Mouse (Mus musculus): ENCODE data around the gene Efcab3. TPM values are rescaled to one million over a fixed set of nuclear protein-coding genes. Genes with fewer than 3 reads are reported as not detected.
"Not testable (repeated sequence)": the region's sequence is repeated elsewhere in the genome, so short reads cannot be mapped to it uniquely, and the experiment has no call there.

Gene Efcab3
- polyA plus RNA-seq, 1 experiment from 2014 or later, result not detected

DNA sequence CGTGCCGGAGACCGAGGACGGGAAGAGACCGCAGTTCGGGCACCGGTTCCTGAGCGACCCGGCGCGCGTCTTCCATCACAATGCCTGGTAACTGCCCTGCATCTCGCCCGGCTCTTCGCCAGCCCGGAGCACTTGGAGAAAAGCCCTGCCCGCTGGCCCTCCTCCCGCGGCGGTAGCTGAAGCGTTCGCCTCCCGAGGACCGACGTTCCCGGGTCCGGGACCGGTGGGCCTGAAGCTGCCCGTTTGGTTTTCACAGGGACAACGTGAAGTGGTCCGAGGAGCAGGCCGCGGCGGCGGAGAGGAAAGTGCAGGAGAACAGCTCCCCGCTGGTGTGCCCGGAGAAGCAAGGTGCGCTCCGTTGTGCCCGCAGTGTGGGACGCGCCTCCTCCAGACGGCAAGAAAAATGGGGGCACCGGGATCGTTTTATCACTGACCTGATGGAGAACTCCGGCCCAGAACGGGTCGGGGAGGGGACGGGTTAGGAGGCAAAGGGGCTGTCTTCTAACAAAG lies 63.2 kb downstream of the Efcab3 start:
- WGBS, result under 1% methylated on average over 49 of the region's 49 CpGs
- DNase-seq (ENCODE audit: low spot score), result no peak

GRCm38 (mm10) chr11:105135692-105136091 lies 72.3 kb downstream of the Efcab3 start:
- WGBS, result 96% methylated on average over 7 of the region's 7 CpGs
- Histone ChIP-seq H3K4me3 (no peak overlapping the region), H3K4me1 (no peaks in the 10 kb centered on the region), H3K9me3 (replicated peaks) (no peaks in the 10 kb centered on the region), H3K36me3 (peaks cover 100% of the 10 kb centered on the region), H3K27me3 (ENCODE audit: low read depth, poor library complexity, severe bottlenecking) (no peaks in the 10 kb centered on the region), H3K27ac (replicated peaks) (no peak overlapping the region)
- no peak for DNase-seq (ENCODE audit: low spot score)

More for the DNA sequence above, 63.2 kb downstream of the Efcab3 start:
- H3K4me1 ChIP-seq, result peaks cover 13% of the 10 kb centered on the region
- H3K4me3 ChIP-seq, result peak overlapping the region; percentile 99
- H3K36me3 ChIP-seq, result peaks cover 30% of the 10 kb centered on the region
- no peaks in the 10 kb centered on the region for H3K27me3 ChIP-seq (ENCODE audit: low read depth, poor library complexity, severe bottlenecking)
- no peaks in the 10 kb centered on the region for H3K9me3 ChIP-seq (replicated peaks)
- peak overlapping the region; percentile 79 for H3K27ac ChIP-seq (replicated peaks)

DNA sequence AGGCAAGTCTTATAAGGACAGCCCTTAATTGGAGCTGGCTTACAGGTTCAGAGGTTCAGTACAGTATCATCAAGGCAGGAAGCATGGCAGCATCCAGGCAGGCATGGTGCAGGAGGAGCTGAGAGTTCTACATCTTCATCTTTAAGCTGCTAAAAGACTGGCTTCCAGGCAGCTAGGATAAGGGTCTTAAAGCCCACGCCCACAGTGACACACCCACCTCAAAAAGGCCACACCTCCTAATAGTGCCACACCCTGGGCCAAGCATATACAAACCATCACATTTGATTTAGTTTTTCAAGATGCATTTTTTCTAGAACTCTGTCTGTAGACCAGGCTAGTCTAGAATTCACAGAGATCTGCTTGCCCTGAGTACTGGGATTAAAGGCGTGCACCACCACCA lies 73.9 kb downstream of the Efcab3 start:
- not testable (repeated sequence) for H3K9me3 ChIP-seq (replicated peaks); DNase-seq (ENCODE audit: low spot score); H3K27me3 ChIP-seq (ENCODE audit: low read depth, poor library complexity, severe bottlenecking); H3K27ac ChIP-seq (replicated peaks); H3K4me1 ChIP-seq; H3K4me3 ChIP-seq
- peaks cover 98% of the 10 kb centered on the region for H3K36me3 ChIP-seq
- WGBS, result 95% methylated on average over 2 of the region's 2 CpGs

- not testable (repeated sequence) for H3K27me3 ChIP-seq (ENCODE audit: low read depth, poor library complexity, severe bottlenecking); H3K9me3 ChIP-seq (replicated peaks); H3K27ac ChIP-seq (replicated peaks); H3K4me3 ChIP-seq; H3K4me1 ChIP-seq; DNase-seq (ENCODE audit: low spot score)
- 95% methylated on average over 7 of the region's 8 CpGs for WGBS
- peaks cover 66% of the 10 kb centered on the region for H3K36me3 ChIP-seq
Observed at GRCm38 (mm10) chr11:105140512-105140911, 77.1 kb downstream of the Efcab3 start.

GRCm38 (mm10) chr11:105141115-105141514 lies 77.7 kb downstream of the Efcab3 start:
- peaks cover 60% of the 10 kb centered on the region for H3K36me3 ChIP-seq
- no peaks in the 10 kb centered on the region for H3K4me1 ChIP-seq
- no peaks in the 10 kb centered on the region for H3K9me3 ChIP-seq (replicated peaks)
- no peak overlapping the region for H3K27ac ChIP-seq (replicated peaks)
- no peak for DNase-seq (ENCODE audit: low spot score)
- 95% methylated on average over 5 of the region's 5 CpGs for WGBS
- no peaks in the 10 kb centered on the region for H3K27me3 ChIP-seq (ENCODE audit: low read depth, poor library complexity, severe bottlenecking)
- H3K4me3 ChIP-seq, result no peak overlapping the region

GRCm38 (mm10) chr11:105143564-105143963 lies 80.2 kb downstream of the Efcab3 start:
- H3K27ac ChIP-seq (replicated peaks), result no peak overlapping the region
- no peaks in the 10 kb centered on the region for H3K9me3 ChIP-seq (replicated peaks)
- no peak overlapping the region for H3K4me3 ChIP-seq
- H3K27me3 ChIP-seq (ENCODE audit: low read depth, poor library complexity, severe bottlenecking), result no peaks in the 10 kb centered on the region
- DNase-seq (ENCODE audit: low spot score), result no peak
- H3K36me3 ChIP-seq, result peaks cover 36% of the 10 kb centered on the region
- no peaks in the 10 kb centered on the region for H3K4me1 ChIP-seq

DNA sequence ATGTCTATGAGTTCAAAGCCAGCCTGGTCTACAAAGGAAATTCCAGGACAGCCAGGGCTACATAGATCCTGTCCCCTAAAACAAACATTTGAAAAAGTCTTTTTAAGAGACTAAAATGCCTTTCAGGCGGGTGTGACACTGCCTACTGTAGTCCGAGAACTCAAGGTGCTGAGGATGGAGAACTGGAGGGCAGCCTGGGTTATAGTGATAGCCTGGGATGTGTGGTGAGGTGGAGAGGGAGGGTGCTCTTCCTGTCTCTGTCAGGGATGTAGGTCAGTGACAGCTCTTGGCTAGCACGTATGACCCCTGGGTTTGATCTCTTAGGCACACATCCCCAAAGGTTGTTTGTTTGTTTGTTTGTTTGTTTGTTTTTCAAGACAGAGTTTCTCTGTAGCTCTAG lies 80.7 kb downstream of the Efcab3 start:
- Histone ChIP-seq H3K27ac (replicated peaks) (no peak overlapping the region), H3K4me3 (no peak overlapping the region), H3K4me1 (no peaks in the 10 kb centered on the region), H3K9me3 (replicated peaks) (no peaks in the 10 kb centered on the region), H3K27me3 (ENCODE audit: low read depth, poor library complexity, severe bottlenecking) (no peaks in the 10 kb centered on the region), H3K36me3 (peaks cover 30% of the 10 kb centered on the region)
- WGBS, result 86% methylated on average over 3 of the region's 3 CpGs
- DNase-seq (ENCODE audit: low spot score), result no peak

GRCm38 (mm10) chr11:105144508-105145210 lies 81.3 kb downstream of the Efcab3 start:
- Histone ChIP-seq H3K27ac (replicated peaks) (no peak overlapping the region), H3K27me3 (ENCODE audit: low read depth, poor library complexity, severe bottlenecking) (no peaks in the 10 kb centered on the region), H3K4me3 (no peak overlapping the region), H3K9me3 (replicated peaks) (no peaks in the 10 kb centered on the region), H3K4me1 (no peaks in the 10 kb centered on the region), H3K36me3 (peaks cover 25% of the 10 kb centered on the region)
- WGBS, result 87% methylated on average over 11 of the region's 11 CpGs
- DNase-seq (ENCODE audit: low spot score), result no peak

GRCm38 (mm10) chr11:105145211-105145610 lies 81.8 kb downstream of the Efcab3 start:
- Histone ChIP-seq H3K27ac (replicated peaks) (no peak overlapping the region), H3K27me3 (ENCODE audit: low read depth, poor library complexity, severe bottlenecking) (no peaks in the 10 kb centered on the region), H3K36me3 (peaks cover 19% of the 10 kb centered on the region), H3K9me3 (replicated peaks) (no peaks in the 10 kb centered on the region), H3K4me1 (no peaks in the 10 kb centered on the region), H3K4me3 (no peak overlapping the region)
- WGBS, result 91% methylated on average over 10 of the region's 10 CpGs
- DNase-seq (ENCODE audit: low spot score), result no peak

DNA sequence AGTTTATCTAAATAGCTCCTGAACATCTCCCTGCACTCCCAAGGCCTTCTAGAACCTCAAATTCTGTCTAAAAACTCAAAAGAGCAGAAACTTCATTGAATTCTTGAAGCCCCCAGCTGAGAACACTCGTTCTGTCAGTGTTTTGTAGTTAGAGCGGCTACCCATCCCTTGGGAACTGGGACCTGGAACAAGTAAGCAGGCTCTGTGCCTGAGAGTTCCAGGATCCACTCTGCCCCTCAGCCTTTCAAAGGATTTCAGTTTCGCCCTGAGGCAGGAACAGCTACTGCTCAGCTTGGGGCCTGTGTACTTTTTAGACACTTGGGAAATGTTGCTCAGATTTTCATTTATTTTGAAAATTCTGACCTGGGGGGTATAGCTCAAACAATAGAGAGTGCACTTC lies 83.2 kb downstream of the Efcab3 start, which contains the start of gene Gm10842:
Gene Gm10842 (plus strand): TSS at position 301 of the 400 bp plus-strand sequence.
- peaks cover 6% of the 10 kb centered on the region for H3K4me1 ChIP-seq
- no peaks in the 10 kb centered on the region for H3K9me3 ChIP-seq (replicated peaks)
- peaks cover 7% of the 10 kb centered on the region; the same call in 1 of the 2 replicates for H3K36me3 ChIP-seq
- H3K4me3 ChIP-seq, result no peak within 1 kb of the TSS
- peaks cover 12% of the 10 kb centered on the region for H3K27me3 ChIP-seq (ENCODE audit: low read depth, poor library complexity, severe bottlenecking)
- H3K27ac ChIP-seq (replicated peaks), result no peak within 1 kb of the TSS
- WGBS, result 81% methylated on average over 3 of the region's 3 CpGs
- DNase-seq (ENCODE audit: low spot score), result no peak

DNA sequence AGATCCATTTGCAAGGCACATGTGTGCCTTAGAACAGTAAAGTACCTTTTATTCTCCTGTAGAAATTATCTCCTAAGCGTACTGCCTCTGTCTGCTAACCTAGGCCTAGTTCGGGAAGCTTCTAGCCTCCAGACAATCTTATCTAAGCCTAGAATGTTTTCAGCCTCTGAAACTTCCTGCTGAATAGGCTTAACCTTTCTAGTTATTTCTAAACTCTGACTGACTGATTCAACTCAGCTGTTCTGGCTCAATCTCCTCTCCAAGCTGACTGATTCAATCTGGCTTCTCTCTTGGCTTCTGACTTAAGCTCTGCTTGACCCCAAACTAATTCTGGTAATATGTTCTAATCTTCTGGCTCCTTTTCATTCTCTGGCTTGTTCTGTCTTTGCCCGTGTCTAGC lies 86.0 kb downstream of the Efcab3 start:
- H3K4me1 ChIP-seq, result peaks cover 28% of the 10 kb centered on the region
- H3K27me3 ChIP-seq (ENCODE audit: low read depth, poor library complexity, severe bottlenecking), result peaks cover 14% of the 10 kb centered on the region
- H3K4me3 ChIP-seq, result no peak overlapping the region
- H3K9me3 ChIP-seq (replicated peaks), result no peaks in the 10 kb centered on the region
- 78% methylated on average over 3 of the region's 3 CpGs for WGBS
- H3K36me3 ChIP-seq, result no peaks in the 10 kb centered on the region
- DNase-seq (ENCODE audit: low spot score), result no peak
- H3K27ac ChIP-seq (replicated peaks), result no peak overlapping the region

GRCm38 (mm10) chr11:105149766-105150165 lies 86.4 kb downstream of the Efcab3 start:
- Histone ChIP-seq H3K27ac (replicated peaks) (no peak overlapping the region), H3K27me3 (ENCODE audit: low read depth, poor library complexity, severe bottlenecking) (peaks cover 14% of the 10 kb centered on the region), H3K4me3 (no peak overlapping the region), H3K9me3 (replicated peaks) (no peaks in the 10 kb centered on the region), H3K36me3 (no peaks in the 10 kb centered on the region), H3K4me1 (peaks cover 28% of the 10 kb centered on the region)
- DNase-seq (ENCODE audit: low spot score), result no peak
- WGBS, result 81% methylated on average over 1 of the region's 1 CpGs

DNA sequence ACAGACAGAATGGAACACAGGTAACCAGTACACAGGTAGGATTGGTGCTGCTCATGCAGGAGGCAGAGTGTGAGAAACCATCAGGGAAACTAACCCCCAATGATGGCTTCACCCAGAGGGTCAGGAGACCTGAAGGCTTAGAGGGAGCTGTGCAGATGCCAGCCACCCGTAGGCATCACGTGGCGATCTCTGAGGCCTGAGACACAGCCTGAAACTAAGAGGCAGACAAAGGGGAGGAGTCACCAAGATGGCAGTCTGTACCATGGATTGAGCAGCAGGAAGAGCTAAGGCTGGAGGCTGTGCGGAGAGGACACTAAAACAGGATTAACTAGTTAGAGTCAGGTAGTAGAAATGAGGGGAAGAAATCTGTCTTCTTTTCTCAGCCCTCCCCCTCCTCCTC lies 87.3 kb downstream of the Efcab3 start:
- no peaks in the 10 kb centered on the region for H3K36me3 ChIP-seq
- H3K9me3 ChIP-seq (replicated peaks), result no peaks in the 10 kb centered on the region
- peaks cover 14% of the 10 kb centered on the region for H3K27me3 ChIP-seq (ENCODE audit: low read depth, poor library complexity, severe bottlenecking)
- peaks cover 28% of the 10 kb centered on the region for H3K4me1 ChIP-seq
- no peak overlapping the region for H3K4me3 ChIP-seq
- 72% methylated on average over 4 of the region's 4 CpGs for WGBS
- DNase-seq (ENCODE audit: low spot score), result no peak
- no peak overlapping the region for H3K27ac ChIP-seq (replicated peaks)
